Mouse (Mus musculus) midbrain, embryonic 12.5 days (tissue): ENCODE results near the gene AI854703. TPM values are rescaled to one million over a fixed set of nuclear protein-coding genes. Genes with fewer than 3 reads are reported as not detected.

Experiments used
- ATAC-seq: fragments of 200-750 bp; cut with Nextera tagmentation; 2 replicates; pipeline ENCODE4 v1.8.0; 2017; ENCODE audit warnings: low read depth, moderate TSS enrichment, moderate library complexity; ENCODE audit not compliant: low FRiP score
- H3K27ac ChIP-seq: fragments of 300-500 bp; sonication (generic); replicated peaks from 2 replicates; pipeline ENCODE4 v1.5.1; 2016; ENCODE audit warnings: mild to moderate bottlenecking
- H3K27me3 ChIP-seq: fragments of 300-500 bp; sonication (generic); 2 replicates; pipeline ENCODE4 v1.6.1; 2016; ENCODE audit warnings: mild to moderate bottlenecking
- H3K36me3 ChIP-seq: fragments of 300-500 bp; sonication (generic); 2 replicates; pipeline ENCODE4 v1.6.1; 2016
- H3K4me1 ChIP-seq: fragments of 300-500 bp; sonication (generic); 2 replicates; pipeline ENCODE4 v1.6.1; 2016
- H3K4me2 ChIP-seq: fragments of 300-500 bp; sonication (generic); replicated peaks from 2 replicates; pipeline ENCODE4 v1.6.1; 2016; ENCODE audit warnings: mild to moderate bottlenecking, moderate library complexity
- H3K4me3 ChIP-seq: fragments of 300-500 bp; sonication (generic); 2 replicates; pipeline ENCODE4 v1.5.1; 2016; ENCODE audit warnings: mild to moderate bottlenecking
- H3K9ac ChIP-seq: fragments of 300-500 bp; sonication (generic); replicated peaks from 2 replicates; pipeline ENCODE4 v1.6.1; 2016; ENCODE audit warnings: mild to moderate bottlenecking, moderate library complexity
- H3K9me3 ChIP-seq: fragments of 300-500 bp; sonication (generic); 2 replicates; pipeline ENCODE4 v1.6.1; 2016; ENCODE audit warnings: mild to moderate bottlenecking
- WGBS: fragments of 180-500 bp; shearing (Covaris S2); methylation state at CpG from one replicate; pipeline ENCODE4 v1.1.7; 2016; 5-methylcytosine and 5-hydroxymethylcytosine counted together
- polyA plus RNA-seq: library from polyadenylated mRNA; unstranded; fragments of >200 nt; fragmentation: Nextera tagmentation; extraction: Ambion mirVana; gene quantifications from 2 replicates; pipeline ENCODE4 v1.2.1, GENCODE M21; 2016

The AI854703 gene
- polyA plus RNA-seq, 1 experiment from 2014 or later, result 1.5 TPM

DNA sequence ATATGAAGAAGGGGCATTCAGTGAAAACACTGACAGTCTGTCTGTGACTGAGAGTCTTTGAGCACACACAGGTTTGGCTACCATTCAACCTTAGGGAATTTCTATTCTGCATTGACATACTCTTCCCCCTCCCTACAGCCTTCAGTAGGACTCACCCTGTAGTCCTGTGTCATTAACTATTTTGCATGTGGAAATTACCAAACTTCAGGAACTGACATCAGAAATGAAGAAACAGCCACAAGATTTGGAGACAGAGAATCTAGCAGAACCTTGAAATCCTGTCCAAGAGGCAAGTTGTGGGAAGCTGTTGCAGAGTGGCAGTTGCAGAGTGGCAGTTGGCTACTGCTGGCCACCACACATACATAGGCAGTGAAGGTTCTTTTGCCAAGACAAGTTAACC lies 41.5 kb downstream of the AI854703 start:
- no peaks in the 10 kb centered on the region for H3K9me3 ChIP-seq
- H3K27me3 ChIP-seq, result no peaks in the 10 kb centered on the region
- no peaks in the 10 kb centered on the region for H3K4me1 ChIP-seq
- no peak overlapping the region for H3K9ac ChIP-seq
- H3K36me3 ChIP-seq, result no peaks in the 10 kb centered on the region
- H3K27ac ChIP-seq, result no peak overlapping the region
- ATAC-seq, result no peak
- no peak overlapping the region for H3K4me2 ChIP-seq
- no peak overlapping the region for H3K4me3 ChIP-seq

- H3K9ac ChIP-seq, result no peak overlapping the region
- no peak overlapping the region for H3K4me3 ChIP-seq
- H3K36me3 ChIP-seq, result no peaks in the 10 kb centered on the region
- no peaks in the 10 kb centered on the region for H3K9me3 ChIP-seq
- no peak overlapping the region for H3K27ac ChIP-seq
- no peaks in the 10 kb centered on the region for H3K27me3 ChIP-seq
- no peak overlapping the region for H3K4me2 ChIP-seq
- no peak for ATAC-seq
- no peaks in the 10 kb centered on the region for H3K4me1 ChIP-seq
- 62% methylated on average over 2 of the region's 2 CpGs for WGBS
Observed at GRCm38 (mm10) chr6:48669446-48669969, 42.9 kb downstream of the AI854703 start.

DNA sequence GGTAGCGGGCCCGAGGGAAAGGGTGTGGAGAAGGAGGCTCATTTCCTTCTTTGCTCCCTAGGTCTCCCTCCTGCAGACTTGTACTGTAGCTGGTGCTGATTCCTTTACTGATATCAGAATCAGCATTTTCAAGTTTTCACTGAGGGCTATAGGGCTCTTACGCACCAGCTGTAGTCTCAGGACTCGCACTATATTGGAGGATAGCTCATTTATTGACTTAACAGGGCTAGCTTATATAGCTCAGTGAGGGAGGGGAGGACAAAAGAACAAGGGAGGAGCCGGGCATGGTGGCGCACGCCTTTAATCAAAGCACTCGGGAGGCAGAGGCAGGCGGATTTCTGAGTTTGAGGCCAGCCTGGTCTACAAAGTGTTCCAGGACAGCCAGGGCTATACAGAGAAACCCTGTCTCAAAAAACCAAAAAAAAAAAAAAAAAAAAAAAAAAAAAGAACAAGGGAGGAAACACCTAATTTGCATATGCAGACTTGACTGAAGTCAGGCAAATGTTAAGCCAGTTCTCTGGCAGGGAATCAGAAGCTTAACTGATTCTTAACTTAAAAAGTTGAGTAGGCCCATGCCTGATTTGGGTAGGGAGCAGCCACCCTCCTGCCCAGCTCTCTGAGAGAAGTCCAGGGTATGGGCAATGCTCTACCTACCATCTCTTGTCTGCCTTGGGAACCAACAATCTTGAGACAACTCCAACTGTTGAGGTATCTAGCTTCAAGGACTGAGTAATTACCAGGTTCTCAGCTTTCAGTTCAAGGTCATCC lies 47.9 kb downstream of the AI854703 start:
- ATAC-seq, result no peak
- Histone ChIP-seq H3K9me3 (no peaks in the 10 kb centered on the region), H3K27me3 (no peaks in the 10 kb centered on the region), H3K9ac (no peak overlapping the region), H3K4me2 (no peak overlapping the region), H3K36me3 (no peaks in the 10 kb centered on the region), H3K4me1 (peaks cover 7% of the 10 kb centered on the region; the same call in 1 of the 2 replicates), H3K27ac (no peak overlapping the region), H3K4me3 (no peak overlapping the region)
- WGBS, result 93% methylated on average over 9 of the region's 9 CpGs

- 47% methylated on average over 10 of the region's 10 CpGs for WGBS
- H3K9me3 ChIP-seq, result no peaks in the 10 kb centered on the region
- H3K4me2 ChIP-seq, result peak overlapping the region; percentile 27; the same call in 1 of the 2 replicates
- peaks cover 7% of the 10 kb centered on the region; the same call in 1 of the 2 replicates for H3K4me1 ChIP-seq
- H3K27ac ChIP-seq, result no peak overlapping the region
- H3K27me3 ChIP-seq, result no peaks in the 10 kb centered on the region
- no peak for ATAC-seq
- H3K36me3 ChIP-seq, result no peaks in the 10 kb centered on the region
- H3K4me3 ChIP-seq, result no peak overlapping the region
- no peak overlapping the region for H3K9ac ChIP-seq
Observed at GRCm38 (mm10) chr6:48675400-48675930, 48.9 kb downstream of the AI854703 start.

DNA sequence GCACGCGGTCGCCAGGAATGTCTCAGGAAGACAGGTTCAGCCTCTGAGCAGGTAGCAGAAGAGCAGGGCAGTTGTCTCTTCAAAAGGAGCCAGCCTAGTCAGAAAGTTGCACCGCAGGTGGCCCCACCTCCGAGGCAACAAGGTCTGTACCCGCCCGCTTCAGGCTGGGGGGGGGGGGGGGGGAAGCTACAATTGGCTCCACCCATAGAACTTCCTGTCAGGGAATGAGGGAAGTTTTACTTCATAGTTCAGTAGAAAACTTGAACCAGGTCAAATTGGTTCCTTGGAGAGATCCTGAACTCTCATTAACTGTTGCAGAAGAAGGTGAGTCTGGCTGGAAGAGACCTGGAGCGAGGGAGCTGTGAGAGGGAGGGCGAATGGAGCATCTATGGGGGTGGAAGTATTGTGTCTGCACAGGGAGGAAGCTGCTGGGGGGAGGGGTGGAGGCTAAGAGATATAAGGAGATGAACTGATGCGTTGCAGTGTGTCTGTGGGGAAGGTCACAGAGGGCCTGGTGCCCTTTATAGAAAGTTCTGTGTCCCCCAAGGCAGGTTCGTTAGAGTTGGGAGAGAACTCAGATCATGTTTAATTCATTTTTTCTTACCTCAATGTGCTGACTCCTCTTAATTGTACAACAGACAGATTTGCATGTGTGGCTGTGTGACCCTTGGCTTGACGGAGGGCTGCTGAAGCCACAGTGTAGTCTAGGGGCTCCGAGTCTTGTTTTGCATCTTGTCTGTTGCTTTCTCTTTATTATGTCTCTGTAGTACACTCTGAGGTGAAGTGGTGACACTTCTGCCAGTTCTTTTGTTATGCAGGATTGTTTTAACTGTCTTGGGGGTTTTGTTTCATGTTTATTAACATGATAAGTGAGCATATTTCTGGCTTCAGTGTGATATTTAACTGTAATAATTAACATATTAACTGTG lies 49.6 kb downstream of the AI854703 start, which contains the start of gene Gimap9:
Gene Gimap9 (plus strand): TSS at position 199 of the 929 bp plus-strand sequence.
- H3K27ac ChIP-seq, result no peak within 1 kb of the TSS
- no peaks in the 10 kb centered on the region for H3K9me3 ChIP-seq
- no peak within 1 kb of the TSS for H3K9ac ChIP-seq
- peak within 1 kb of the TSS; percentile 27; the same call in 1 of the 2 replicates for H3K4me2 ChIP-seq
- H3K4me3 ChIP-seq, result no peak within 1 kb of the TSS
- 21% methylated on average over 9 of the region's 13 CpGs for WGBS
- no peaks in the 10 kb centered on the region for H3K27me3 ChIP-seq
- ATAC-seq, result no peak
- peaks cover 7% of the 10 kb centered on the region; the same call in 1 of the 2 replicates for H3K4me1 ChIP-seq
- no peaks in the 10 kb centered on the region for H3K36me3 ChIP-seq

GRCm38 (mm10) chr6:48676860-48677415 lies 50.4 kb downstream of the AI854703 start:
- no peaks in the 10 kb centered on the region for H3K9me3 ChIP-seq
- H3K4me3 ChIP-seq, result no peak overlapping the region
- no peaks in the 10 kb centered on the region for H3K27me3 ChIP-seq
- no peak for ATAC-seq
- no peak overlapping the region for H3K9ac ChIP-seq
- peaks cover 7% of the 10 kb centered on the region; the same call in 1 of the 2 replicates for H3K4me1 ChIP-seq
- no peak overlapping the region for H3K27ac ChIP-seq
- WGBS, result 90% methylated on average over 5 of the region's 5 CpGs
- no peak overlapping the region for H3K4me2 ChIP-seq
- H3K36me3 ChIP-seq, result no peaks in the 10 kb centered on the region

GRCm38 (mm10) chr6:48677492-48678345 lies 51.2 kb downstream of the AI854703 start:
- ATAC-seq, result no peak
- no peaks in the 10 kb centered on the region for H3K36me3 ChIP-seq
- peaks cover 7% of the 10 kb centered on the region; the same call in 1 of the 2 replicates for H3K4me1 ChIP-seq
- H3K9ac ChIP-seq, result no peak overlapping the region
- no peak overlapping the region for H3K4me3 ChIP-seq
- H3K27ac ChIP-seq, result no peak overlapping the region
- H3K9me3 ChIP-seq, result no peaks in the 10 kb centered on the region
- 93% methylated on average over 17 of the region's 17 CpGs for WGBS
- no peak overlapping the region for H3K4me2 ChIP-seq
- H3K27me3 ChIP-seq, result no peaks in the 10 kb centered on the region

- Histone ChIP-seq H3K27ac (no peak overlapping the region), H3K4me3 (no peak overlapping the region), H3K27me3 (no peaks in the 10 kb centered on the region), H3K4me1 (peaks cover 7% of the 10 kb centered on the region; the same call in 1 of the 2 replicates), H3K9me3 (no peaks in the 10 kb centered on the region), H3K36me3 (no peaks in the 10 kb centered on the region), H3K9ac (no peak overlapping the region), H3K4me2 (no peak overlapping the region)
- 92% methylated on average over 4 of the region's 4 CpGs for WGBS
- ATAC-seq, result no peak
Observed at GRCm38 (mm10) chr6:48678391-48678790, 51.8 kb downstream of the AI854703 start.

DNA sequence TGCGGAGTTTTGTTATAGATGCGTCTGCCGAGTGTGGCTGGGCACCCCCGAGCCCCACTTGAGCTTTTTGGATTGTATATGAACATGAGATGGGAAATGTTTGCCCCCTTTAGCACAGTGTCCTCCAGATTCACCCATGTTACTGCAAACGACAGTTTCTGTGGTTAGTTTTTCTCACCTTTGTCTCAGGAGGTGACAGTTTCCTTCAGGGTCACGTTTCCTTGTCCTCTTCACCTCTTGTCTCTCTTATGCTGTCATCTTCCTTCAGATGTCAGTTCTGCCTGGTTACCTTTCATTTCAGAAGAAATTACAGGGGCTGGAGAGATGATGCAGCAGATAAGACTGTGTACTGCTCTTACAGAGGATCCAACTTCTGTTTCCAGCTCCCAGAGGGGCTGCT lies 53.1 kb downstream of the AI854703 start:
- H3K36me3 ChIP-seq, result no peaks in the 10 kb centered on the region
- peaks cover 7% of the 10 kb centered on the region; the same call in 1 of the 2 replicates for H3K4me1 ChIP-seq
- no peak overlapping the region for H3K4me2 ChIP-seq
- ATAC-seq, result no peak
- no peak overlapping the region for H3K9ac ChIP-seq
- H3K4me3 ChIP-seq, result no peak overlapping the region
- H3K9me3 ChIP-seq, result no peaks in the 10 kb centered on the region
- no peak overlapping the region for H3K27ac ChIP-seq
- WGBS, result 86% methylated on average over 6 of the region's 6 CpGs
- no peaks in the 10 kb centered on the region for H3K27me3 ChIP-seq

- Histone ChIP-seq H3K4me2 (no peak overlapping the region), H3K27ac (no peak overlapping the region), H3K9me3 (no peaks in the 10 kb centered on the region), H3K27me3 (no peaks in the 10 kb centered on the region), H3K4me3 (no peak overlapping the region), H3K4me1 (peaks cover 7% of the 10 kb centered on the region; the same call in 1 of the 2 replicates), H3K9ac (no peak overlapping the region), H3K36me3 (no peaks in the 10 kb centered on the region)
- 81% methylated on average over 5 of the region's 5 CpGs for WGBS
- ATAC-seq, result no peak
Observed at GRCm38 (mm10) chr6:48680421-48680820, 53.9 kb downstream of the AI854703 start.
